Mouse (Mus musculus) midbrain, embryonic 10.5 days (tissue): ENCODE data around the gene Klc3. TPM values are rescaled to one million over a fixed set of nuclear protein-coding genes. Genes with fewer than 3 reads are reported as not detected.
A peak's percentile ranks its signal among the peaks of the same experiment; 100 is the strongest.

Experiments
- DNase-seq: peaks from one replicate; pipeline ENCODE4 v3.0.0-alpha.2; 2017; ENCODE audit warnings: low spot score
- H3K27ac ChIP-seq: fragments of 300-500 bp; sonication (generic); replicated peaks from 2 replicates; pipeline ENCODE4 v1.5.1; 2016; ENCODE audit warnings: mild to moderate bottlenecking
- H3K27me3 ChIP-seq: fragments of 300-500 bp; sonication (generic); 2 replicates; pipeline ENCODE4 v1.6.1; 2016; ENCODE audit warnings: low read depth, mild to moderate bottlenecking; ENCODE audit not compliant: poor library complexity, severe bottlenecking
- H3K36me3 ChIP-seq: fragments of 300-500 bp; sonication (generic); 2 replicates; pipeline ENCODE4 v1.6.1; 2016; ENCODE audit warnings: mild to moderate bottlenecking, moderate library complexity
- H3K4me1 ChIP-seq: fragments of 300-500 bp; sonication (generic); 2 replicates; pipeline ENCODE4 v1.6.1; 2016
- H3K4me3 ChIP-seq: fragments of 300-500 bp; sonication (generic); 2 replicates; pipeline ENCODE4 v1.5.1; 2016; ENCODE audit warnings: mild to moderate bottlenecking, moderate library complexity
- H3K9me3 ChIP-seq: fragments of 300-500 bp; sonication (generic); replicated peaks from 2 replicates; pipeline ENCODE4 v1.6.1; 2016; ENCODE audit warnings: mild to moderate bottlenecking
- WGBS: fragments of 180-500 bp; shearing (Covaris S2); methylation state at CpG from one replicate; pipeline ENCODE4 v1.1.7; 2016; 5-methylcytosine and 5-hydroxymethylcytosine counted together
- polyA plus RNA-seq: library from polyadenylated mRNA; unstranded; fragments of >200 nt; fragmentation: Nextera tagmentation; extraction: Ambion mirVana; gene quantifications from 2 replicates; pipeline ENCODE4 v1.2.1, GENCODE M21; 2016

The Klc3 gene
- polyA plus RNA-seq, 1 experiment from 2014 or later: 2.3 TPM

GRCm38 (mm10) chr7:19369823-19370425, 34.0 kb downstream of the Klc3 start:
- WGBS: 13% methylated on average over 46 of the region's 46 CpGs
- H3K27me3 ChIP-seq: peaks cover 27% of the 10 kb centered on the region
- no peaks in the 10 kb centered on the region for H3K9me3 ChIP-seq
- H3K27ac ChIP-seq: peak overlapping the region; percentile 83
- peaks cover 15% of the 10 kb centered on the region for H3K4me1 ChIP-seq
- DNase-seq: peak; percentile 78
- peaks cover 30% of the 10 kb centered on the region for H3K36me3 ChIP-seq
- peak overlapping the region; percentile 59 for H3K4me3 ChIP-seq

GRCm38 (mm10) chr7:19368380-19368779, 35.5 kb downstream of the Klc3 start:
- Histone ChIP-seq H3K9me3 (no peaks in the 10 kb centered on the region), H3K36me3 (peaks cover 22% of the 10 kb centered on the region), H3K27ac (no peak overlapping the region), H3K4me3 (no peak overlapping the region), H3K27me3 (peaks cover 35% of the 10 kb centered on the region), H3K4me1 (peaks cover 24% of the 10 kb centered on the region)
- WGBS: 24% methylated on average over 16 of the region's 16 CpGs
- DNase-seq: peak; percentile 37

- peaks cover 44% of the 10 kb centered on the region for H3K27me3 ChIP-seq
- 0 out of 2 replicates have a peak, but pooled peaks cover 2% of the 10 kb centered on the region for H3K36me3 ChIP-seq
- no peak for DNase-seq
- H3K4me1 ChIP-seq: peaks cover 54% of the 10 kb centered on the region
- H3K27ac ChIP-seq: no peak overlapping the region
- H3K4me3 ChIP-seq: no peak overlapping the region
- H3K9me3 ChIP-seq: no peaks in the 10 kb centered on the region
- 83% methylated on average over 4 of the region's 4 CpGs for WGBS
These were observed 38.5 kb downstream of the Klc3 start for GRCm38 (mm10) chr7:19365376-19365775.

GRCm38 (mm10) chr7:19363881-19364280, 40.0 kb downstream of the Klc3 start:
- H3K4me3 ChIP-seq: peak overlapping the region; percentile 29; the same call in 1 of the 2 replicates

GRCm38 (mm10) chr7:19362276-19362675, 41.6 kb downstream of the Klc3 start:
- no peaks in the 10 kb centered on the region for H3K9me3 ChIP-seq
- H3K36me3 ChIP-seq: peaks cover 8% of the 10 kb centered on the region
- WGBS: 29% methylated on average over 4 of the region's 4 CpGs
- peak overlapping the region; percentile 87 for H3K4me3 ChIP-seq
- peaks cover 62% of the 10 kb centered on the region for H3K4me1 ChIP-seq
- peak overlapping the region; percentile 77 for H3K27ac ChIP-seq
- peaks cover 21% of the 10 kb centered on the region; the same call in 1 of the 2 replicates for H3K27me3 ChIP-seq
- no peak for DNase-seq

More at GRCm38 (mm10) chr7:19363881-19364280, 40.0 kb downstream of the Klc3 start:
- peak overlapping the region; percentile 57; the same call in 1 of the 2 replicates for H3K27ac ChIP-seq
- peaks cover 29% of the 10 kb centered on the region for H3K27me3 ChIP-seq
- DNase-seq: peak; percentile 75
- H3K4me1 ChIP-seq: peaks cover 53% of the 10 kb centered on the region
- WGBS: 5% methylated on average over 18 of the region's 18 CpGs
- H3K36me3 ChIP-seq: no peaks in the 10 kb centered on the region
- H3K9me3 ChIP-seq: no peaks in the 10 kb centered on the region

GRCm38 (mm10) chr7:19361720-19362119, 42.2 kb downstream of the Klc3 start:
- Histone ChIP-seq H3K4me1 (peaks cover 62% of the 10 kb centered on the region), H3K27me3 (peaks cover 21% of the 10 kb centered on the region; the same call in 1 of the 2 replicates), H3K36me3 (peaks cover 14% of the 10 kb centered on the region), H3K4me3 (peak overlapping the region; percentile 87), H3K27ac (peak overlapping the region; percentile 77; the same call in 1 of the 2 replicates), H3K9me3 (no peaks in the 10 kb centered on the region)
- DNase-seq: peak; percentile 74
- 15% methylated on average over 16 of the region's 16 CpGs for WGBS

GRCm38 (mm10) chr7:19360944-19361343, 43.0 kb downstream of the Klc3 start:
- H3K4me3 ChIP-seq: peak overlapping the region; percentile 87
- H3K27ac ChIP-seq: peak overlapping the region; percentile 77
- DNase-seq: peak; percentile 88
- H3K9me3 ChIP-seq: no peaks in the 10 kb centered on the region
- WGBS: under 1% methylated on average over 27 of the region's 27 CpGs
- peaks cover 22% of the 10 kb centered on the region for H3K36me3 ChIP-seq
- peaks cover 62% of the 10 kb centered on the region for H3K4me1 ChIP-seq
- peaks cover 21% of the 10 kb centered on the region; the same call in 1 of the 2 replicates for H3K27me3 ChIP-seq

- Histone ChIP-seq H3K9me3 (no peaks in the 10 kb centered on the region), H3K27me3 (peaks cover 21% of the 10 kb centered on the region; the same call in 1 of the 2 replicates), H3K4me3 (peak overlapping the region; percentile 87), H3K27ac (peak overlapping the region; percentile 93), H3K36me3 (peaks cover 28% of the 10 kb centered on the region), H3K4me1 (peaks cover 62% of the 10 kb centered on the region)
- peak; percentile 82 for DNase-seq
- under 1% methylated on average over 44 of the region's 45 CpGs for WGBS
These were observed 43.8 kb downstream of the Klc3 start for GRCm38 (mm10) chr7:19359892-19360641.

- under 1% methylated on average over 31 of the region's 31 CpGs for WGBS
- Histone ChIP-seq H3K9me3 (no peaks in the 10 kb centered on the region), H3K36me3 (peaks cover 35% of the 10 kb centered on the region), H3K4me1 (peaks cover 62% of the 10 kb centered on the region), H3K27me3 (peaks cover 21% of the 10 kb centered on the region; the same call in 1 of the 2 replicates), H3K27ac (peak within 1 kb of the TSS; percentile 93), H3K4me3 (peak within 1 kb of the TSS; percentile 87)
- DNase-seq: peak; percentile 87
These were observed 44.5 kb downstream of the Klc3 start, which contains the start of the genes Cd3eap and Ppp1r13l for GRCm38 (mm10) chr7:19359299-19359891. TSS of gene Cd3eap (minus strand) at chr7:19359483. TSS of gene Ppp1r13l (plus strand) at chr7:19359749.

- no peak for DNase-seq
- H3K9me3 ChIP-seq: no peaks in the 10 kb centered on the region
- H3K4me3 ChIP-seq: peak overlapping the region; percentile 87
- peaks cover 14% of the 10 kb centered on the region; the same call in 1 of the 2 replicates for H3K27me3 ChIP-seq
- WGBS: 28% methylated on average over 13 of the region's 13 CpGs
- peaks cover 56% of the 10 kb centered on the region for H3K4me1 ChIP-seq
- peak overlapping the region; percentile 93 for H3K27ac ChIP-seq
- H3K36me3 ChIP-seq: peaks cover 42% of the 10 kb centered on the region
These were observed 45.3 kb downstream of the Klc3 start for GRCm38 (mm10) chr7:19358634-19359033.

- H3K36me3 ChIP-seq: peaks cover 52% of the 10 kb centered on the region
- no peaks in the 10 kb centered on the region for H3K9me3 ChIP-seq
- peaks cover 5% of the 10 kb centered on the region; the same call in 1 of the 2 replicates for H3K27me3 ChIP-seq
- peak overlapping the region; percentile 87 for H3K4me3 ChIP-seq
- DNase-seq: no peak
- H3K27ac ChIP-seq: no peak overlapping the region
- WGBS: 93% methylated on average over 25 of the region's 25 CpGs
- peaks cover 47% of the 10 kb centered on the region for H3K4me1 ChIP-seq
These were observed 46.2 kb downstream of the Klc3 start for GRCm38 (mm10) chr7:19357381-19358375.
